Mouse (Mus musculus): ENCODE results near the gene Fam184b. TPM values are rescaled to one million over a fixed set of nuclear protein-coding genes. Genes with fewer than 3 reads are reported as not detected.
"Not testable (repeated sequence)": the region's sequence is repeated elsewhere in the genome, so short reads cannot be mapped to it uniquely, and the experiment has no call there.

The Fam184b gene
- polyA plus RNA-seq, 1 experiment from 2014 or later, result 0.06 TPM

GRCm38 (mm10) chr5:45669234-45669597 is 29.8 kb upstream of the Fam184b start:
- peaks cover 13% of the 10 kb centered on the region for H3K4me1 ChIP-seq (replicated peaks)
- H3K36me3 ChIP-seq (replicated peaks), result peaks cover 11% of the 10 kb centered on the region
- peak; percentile 41 for ATAC-seq (ENCODE audit: insufficient read depth)
- under 1% methylated on average over 27 of the region's 27 CpGs for WGBS (ENCODE audit: insufficient replicate concordance)
- no peaks in the 10 kb centered on the region for H3K9me3 ChIP-seq (replicated peaks)
- peak overlapping the region; percentile 91 for H3K4me3 ChIP-seq (replicated peaks)
- H3K4me2 ChIP-seq, result peak overlapping the region; percentile 92
- no peaks in the 10 kb centered on the region for H3K27me3 ChIP-seq
- peak overlapping the region; percentile 88 for H3K9ac ChIP-seq
- peak overlapping the region; percentile 93 for H3K27ac ChIP-seq (replicated peaks)

GRCm38 (mm10) chr5:45668831-45669230 is 29.4 kb upstream of the Fam184b start:
- no peak for ATAC-seq (ENCODE audit: insufficient read depth)
- WGBS (ENCODE audit: insufficient replicate concordance), result under 1% methylated on average over 3 of the region's 3 CpGs
- H3K9ac ChIP-seq, result peak overlapping the region; percentile 88

GRCm38 (mm10) chr5:45668324-45668723 is 28.9 kb upstream of the Fam184b start:
- Histone ChIP-seq H3K27ac (replicated peaks) (no peak overlapping the region), H3K9me3 (replicated peaks) (no peaks in the 10 kb centered on the region), H3K4me3 (replicated peaks) (peak overlapping the region; percentile 91), H3K36me3 (replicated peaks) (peaks cover 11% of the 10 kb centered on the region), H3K27me3 (no peaks in the 10 kb centered on the region), H3K4me2 (peak overlapping the region; percentile 92), H3K4me1 (replicated peaks) (peaks cover 13% of the 10 kb centered on the region), H3K9ac (no peak overlapping the region)
- 19% methylated on average over 3 of the region's 3 CpGs for WGBS (ENCODE audit: insufficient replicate concordance)
- no peak for ATAC-seq (ENCODE audit: insufficient read depth)

More at GRCm38 (mm10) chr5:45668831-45669230, 29.4 kb upstream of the Fam184b start:
- H3K27me3 ChIP-seq, result no peaks in the 10 kb centered on the region
- peak overlapping the region; percentile 91 for H3K4me3 ChIP-seq (replicated peaks)
- peaks cover 13% of the 10 kb centered on the region for H3K4me1 ChIP-seq (replicated peaks)
- no peaks in the 10 kb centered on the region for H3K9me3 ChIP-seq (replicated peaks)
- peak overlapping the region; percentile 92 for H3K4me2 ChIP-seq
- peaks cover 11% of the 10 kb centered on the region for H3K36me3 ChIP-seq (replicated peaks)
- peak overlapping the region; percentile 93 for H3K27ac ChIP-seq (replicated peaks)

- not testable (repeated sequence) for H3K4me3 ChIP-seq (replicated peaks); H3K27ac ChIP-seq (replicated peaks); H3K4me2 ChIP-seq; H3K27me3 ChIP-seq; H3K4me1 ChIP-seq (replicated peaks); H3K9ac ChIP-seq; ATAC-seq (ENCODE audit: insufficient read depth); H3K9me3 ChIP-seq (replicated peaks); H3K36me3 ChIP-seq (replicated peaks)
- 84% methylated on average over 13 of the region's 13 CpGs for WGBS (ENCODE audit: insufficient replicate concordance)
These were observed 19.0 kb upstream of the Fam184b start for GRCm38 (mm10) chr5:45658406-45658805.

- H3K9me3 ChIP-seq (replicated peaks), result no peaks in the 10 kb centered on the region
These were observed 11.8 kb upstream of the Fam184b start for GRCm38 (mm10) chr5:45651026-45651703.

GRCm38 (mm10) chr5:45639715-45640092 is 290 bp upstream of the Fam184b start:
- H3K27ac ChIP-seq (replicated peaks), result no peak overlapping the region
- no peaks in the 10 kb centered on the region for H3K36me3 ChIP-seq (replicated peaks)
- H3K4me1 ChIP-seq (replicated peaks), result no peaks in the 10 kb centered on the region; the same call in 1 of the 2 replicates
- peak overlapping the region; percentile 72 for H3K4me2 ChIP-seq
- H3K9me3 ChIP-seq (replicated peaks), result no peaks in the 10 kb centered on the region
- WGBS (ENCODE audit: insufficient replicate concordance), result 4% methylated on average over 8 of the region's 8 CpGs
- peak overlapping the region; percentile 44 for H3K4me3 ChIP-seq (replicated peaks)
- ATAC-seq (ENCODE audit: insufficient read depth), result no peak
- peaks cover 39% of the 10 kb centered on the region for H3K27me3 ChIP-seq
- H3K9ac ChIP-seq, result no peak overlapping the region

More at GRCm38 (mm10) chr5:45651026-45651703, 11.8 kb upstream of the Fam184b start:
- no peak overlapping the region for H3K9ac ChIP-seq
- WGBS (ENCODE audit: insufficient replicate concordance), result 76% methylated on average over 2 of the region's 2 CpGs
- no peak overlapping the region for H3K27ac ChIP-seq (replicated peaks)
- H3K4me2 ChIP-seq, result no peak overlapping the region
- ATAC-seq (ENCODE audit: insufficient read depth), result no peak
- H3K27me3 ChIP-seq, result no peaks in the 10 kb centered on the region
- no peaks in the 10 kb centered on the region for H3K4me1 ChIP-seq (replicated peaks)
- H3K4me3 ChIP-seq (replicated peaks), result no peak overlapping the region
- H3K36me3 ChIP-seq (replicated peaks), result no peaks in the 10 kb centered on the region

- Histone ChIP-seq H3K9me3 (replicated peaks) (no peaks in the 10 kb centered on the region), H3K27me3 (peaks cover 39% of the 10 kb centered on the region), H3K36me3 (replicated peaks) (no peaks in the 10 kb centered on the region), H3K27ac (replicated peaks) (no peak overlapping the region), H3K9ac (no peak overlapping the region), H3K4me2 (no peak overlapping the region), H3K4me1 (replicated peaks) (no peaks in the 10 kb centered on the region; the same call in 1 of the 2 replicates), H3K4me3 (replicated peaks) (no peak overlapping the region)
- ATAC-seq (ENCODE audit: insufficient read depth), result no peak
- 62% methylated on average over 3 of the region's 3 CpGs for WGBS (ENCODE audit: insufficient replicate concordance)
These were observed 1.0 kb downstream of the Fam184b start for GRCm38 (mm10) chr5:45638378-45638777.

- Histone ChIP-seq H3K27me3 (no peaks in the 10 kb centered on the region), H3K4me3 (replicated peaks) (no peak overlapping the region), H3K4me2 (no peak overlapping the region), H3K27ac (replicated peaks) (no peak overlapping the region), H3K9me3 (replicated peaks) (no peaks in the 10 kb centered on the region), H3K9ac (no peak overlapping the region), H3K4me1 (replicated peaks) (no peaks in the 10 kb centered on the region), H3K36me3 (replicated peaks) (no peaks in the 10 kb centered on the region)
- no peak for ATAC-seq (ENCODE audit: insufficient read depth)
These were observed 9.9 kb downstream of the Fam184b start for GRCm38 (mm10) chr5:45629470-45629869.

- H3K4me3 ChIP-seq (replicated peaks), result no peak overlapping the region
- H3K4me2 ChIP-seq, result no peak overlapping the region
- no peak for ATAC-seq (ENCODE audit: insufficient read depth)
- H3K4me1 ChIP-seq (replicated peaks), result no peaks in the 10 kb centered on the region
- H3K27ac ChIP-seq (replicated peaks), result no peak overlapping the region
- no peaks in the 10 kb centered on the region for H3K36me3 ChIP-seq (replicated peaks)
- no peaks in the 10 kb centered on the region for H3K27me3 ChIP-seq
- no peak overlapping the region for H3K9ac ChIP-seq
- no peaks in the 10 kb centered on the region for H3K9me3 ChIP-seq (replicated peaks)
- WGBS (ENCODE audit: insufficient replicate concordance), result 53% methylated on average over 1 of the region's 1 CpGs
These were observed 11.6 kb downstream of the Fam184b start for GRCm38 (mm10) chr5:45627771-45628170.

GRCm38 (mm10) chr5:45621511-45621910 is 17.9 kb downstream of the Fam184b start:
- Histone ChIP-seq H3K9ac (no peak overlapping the region), H3K27me3 (no peaks in the 10 kb centered on the region), H3K27ac (replicated peaks) (no peak overlapping the region), H3K4me3 (replicated peaks) (no peak overlapping the region), H3K36me3 (replicated peaks) (no peaks in the 10 kb centered on the region), H3K4me2 (no peak overlapping the region), H3K9me3 (replicated peaks) (no peaks in the 10 kb centered on the region), H3K4me1 (replicated peaks) (no peaks in the 10 kb centered on the region)
- 49% methylated on average over 3 of the region's 3 CpGs for WGBS (ENCODE audit: insufficient replicate concordance)
- ATAC-seq (ENCODE audit: insufficient read depth), result no peak

- no peak overlapping the region for H3K4me2 ChIP-seq
- WGBS (ENCODE audit: insufficient replicate concordance), result 74% methylated on average over 4 of the region's 4 CpGs
- no peak overlapping the region for H3K4me3 ChIP-seq (replicated peaks)
- no peak overlapping the region for H3K9ac ChIP-seq
- H3K27ac ChIP-seq (replicated peaks), result no peak overlapping the region
- H3K27me3 ChIP-seq, result no peaks in the 10 kb centered on the region
- ATAC-seq (ENCODE audit: insufficient read depth), result no peak
- H3K9me3 ChIP-seq (replicated peaks), result no peaks in the 10 kb centered on the region
- H3K4me1 ChIP-seq (replicated peaks), result no peaks in the 10 kb centered on the region
- no peaks in the 10 kb centered on the region for H3K36me3 ChIP-seq (replicated peaks)
These were observed 40.4 kb downstream of the Fam184b start for GRCm38 (mm10) chr5:45599056-45599455.
